Mouse (Mus musculus): ENCODE data around the gene Clec11a. TPM values are rescaled to one million over a fixed set of nuclear protein-coding genes. Genes with fewer than 3 reads are reported as not detected.

Gene Clec11a
- polyA plus RNA-seq, 2 experiments = 0.33 to 0.38 TPM

GRCm38 (mm10) chr7:44271309-44271708 lies 35.4 kb downstream of the Clec11a start:
- no peak overlapping the region for H3K27ac ChIP-seq
- no peak for DNase-seq (ENCODE audit: low read depth in 3 of 3, low spot score in 3 of 3)
- no peak for ATAC-seq (ENCODE audit: insufficient read depth)
- H3K4me2 ChIP-seq (ENCODE audit: low read depth) = no peak overlapping the region
- H3K36me3 ChIP-seq (replicated peaks; ENCODE audit: control insufficient read depth, insufficient read depth, low read depth) = no peaks in the 10 kb centered on the region
- no peak overlapping the region for H3K9ac ChIP-seq (replicated peaks)
- H3K4me1 ChIP-seq (replicated peaks; ENCODE audit: control insufficient read depth in 2 of 2, insufficient read depth in 2 of 2, low read length in 1 of 2) = no peaks in the 10 kb centered on the region
- TF ChIP-seq CTCF (IDR thresholded peaks at IDR 0.05; ENCODE audit: low read depth) (no peak), EP300 (IDR thresholded peaks at IDR 0.05; ENCODE audit: low read depth) (no peak)
- WGBS (ENCODE audit: insufficient replicate concordance) = 51% methylated on average over 2 of the region's 2 CpGs
- H3K9me3 ChIP-seq (ENCODE audit: control insufficient read depth, low read length) = no peaks in the 10 kb centered on the region
- H3K27me3 ChIP-seq (ENCODE audit: control insufficient read depth, insufficient read depth, low read length) = no peaks in the 10 kb centered on the region; the same call in 1 of the 2 replicates
- no peak overlapping the region for H3K4me3 ChIP-seq (ENCODE audit: insufficient read depth in 1 of 2, low read depth in 2 of 2, low read length in 2 of 2)

DNA sequence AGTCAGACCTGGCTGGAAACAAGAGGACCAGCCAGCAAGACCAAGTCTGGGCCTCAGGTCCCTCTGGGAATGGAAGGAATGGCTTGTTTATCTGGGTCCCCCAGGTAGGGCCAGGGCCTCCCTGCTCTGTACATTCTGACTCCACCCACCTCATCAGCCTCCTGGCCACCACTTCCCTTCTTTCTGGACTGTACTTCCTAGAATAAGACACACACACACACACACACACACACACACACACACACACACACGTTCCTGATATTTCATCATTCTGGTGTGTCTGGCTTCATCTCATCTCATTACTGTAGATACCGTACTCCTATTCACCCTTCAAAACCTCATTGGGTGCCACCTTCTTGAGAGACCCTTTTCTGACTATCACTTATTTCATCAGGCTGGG lies 37.3 kb downstream of the Clec11a start:
- 34% methylated on average over 2 of the region's 2 CpGs for WGBS (ENCODE audit: insufficient replicate concordance)
- ATAC-seq (ENCODE audit: insufficient read depth) (no peak), DNase-seq (ENCODE audit: low read depth in 3 of 3, low spot score in 3 of 3) (no peak)
- no peaks in the 10 kb centered on the region; the same call in 1 of the 2 replicates for H3K27me3 ChIP-seq (ENCODE audit: control insufficient read depth, insufficient read depth, low read length)
- no peak overlapping the region for H3K4me2 ChIP-seq (ENCODE audit: low read depth)
- H3K4me3 ChIP-seq (ENCODE audit: insufficient read depth in 1 of 2, low read depth in 2 of 2, low read length in 2 of 2) = no peak overlapping the region
- H3K27ac ChIP-seq = no peak overlapping the region
- TF ChIP-seq CTCF (IDR thresholded peaks at IDR 0.05; ENCODE audit: low read depth) (no peak), EP300 (IDR thresholded peaks at IDR 0.05; ENCODE audit: low read depth) (no peak)
- H3K9me3 ChIP-seq (ENCODE audit: control insufficient read depth, low read length) = no peaks in the 10 kb centered on the region
- no peaks in the 10 kb centered on the region for H3K4me1 ChIP-seq (replicated peaks; ENCODE audit: control insufficient read depth in 2 of 2, insufficient read depth in 2 of 2, low read length in 1 of 2)
- no peaks in the 10 kb centered on the region for H3K36me3 ChIP-seq (replicated peaks; ENCODE audit: control insufficient read depth, insufficient read depth, low read depth)
- no peak overlapping the region for H3K9ac ChIP-seq (replicated peaks)

- H3K36me3 ChIP-seq (replicated peaks; ENCODE audit: control insufficient read depth, insufficient read depth, low read depth) = no peaks in the 10 kb centered on the region
- DNase-seq (ENCODE audit: low read depth in 3 of 3, low spot score in 3 of 3) (no peak), ATAC-seq (ENCODE audit: insufficient read depth) (no peak)
- no peak overlapping the region for H3K4me3 ChIP-seq (ENCODE audit: insufficient read depth in 1 of 2, low read depth in 2 of 2, low read length in 2 of 2)
- no peaks in the 10 kb centered on the region; the same call in 1 of the 2 replicates for H3K27me3 ChIP-seq (ENCODE audit: control insufficient read depth, insufficient read depth, low read length)
- no peak overlapping the region for H3K27ac ChIP-seq
- no peak for TF ChIP-seq CTCF (IDR thresholded peaks at IDR 0.05; ENCODE audit: low read depth)
- TF ChIP-seq EP300 (IDR thresholded peaks at IDR 0.05; ENCODE audit: low read depth) = no peak
- no peaks in the 10 kb centered on the region for H3K9me3 ChIP-seq (ENCODE audit: control insufficient read depth, low read length)
- H3K9ac ChIP-seq (replicated peaks) = no peak overlapping the region
- H3K4me1 ChIP-seq (replicated peaks; ENCODE audit: control insufficient read depth in 2 of 2, insufficient read depth in 2 of 2, low read length in 1 of 2) = no peaks in the 10 kb centered on the region
- no peak overlapping the region for H3K4me2 ChIP-seq (ENCODE audit: low read depth)
- WGBS (ENCODE audit: insufficient replicate concordance) = 59% methylated on average over 11 of the region's 11 CpGs
Observed at GRCm38 (mm10) chr7:44268117-44268516, 38.6 kb downstream of the Clec11a start.

DNA sequence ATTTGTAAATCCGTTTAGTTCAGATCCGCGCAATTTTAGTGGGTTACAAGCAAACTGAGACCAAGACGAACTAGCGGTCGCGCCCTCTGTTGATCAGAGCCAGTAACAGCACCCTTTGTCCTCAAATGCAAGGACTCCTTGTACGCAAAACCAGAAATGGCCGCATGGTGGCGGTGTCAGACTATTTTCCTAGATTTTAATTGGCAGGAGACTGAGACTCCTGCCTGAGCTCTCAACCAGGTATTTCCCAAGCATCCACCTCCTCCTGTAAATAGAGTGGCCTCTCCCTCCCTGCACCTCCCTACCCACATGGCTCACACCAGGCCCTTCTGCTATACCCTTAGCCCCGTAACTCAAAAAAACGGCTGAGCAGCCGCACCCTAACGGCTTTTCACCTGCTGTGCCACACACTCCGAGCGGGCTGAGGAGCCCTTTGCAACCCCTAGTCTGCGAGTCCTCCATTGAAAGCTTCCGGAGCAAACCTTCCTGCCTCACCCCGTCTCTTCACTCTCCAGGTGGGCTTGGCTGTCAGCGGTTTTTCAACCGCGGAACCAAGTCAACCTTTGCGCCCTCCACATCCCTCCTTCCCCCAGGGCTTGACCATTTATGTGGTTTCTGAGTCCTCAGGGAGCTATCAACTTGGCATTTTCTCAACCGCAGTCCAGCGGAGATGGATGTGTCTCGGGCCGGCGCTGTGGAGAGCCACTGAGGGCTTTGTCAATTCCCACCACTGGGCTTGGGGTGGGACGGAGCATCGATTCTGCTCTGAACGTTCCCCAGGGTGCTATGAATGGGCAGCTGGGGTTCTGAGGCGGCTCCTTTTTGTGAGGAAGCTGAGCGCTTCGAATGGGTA lies 43.7 kb downstream of the Clec11a start:
- ATAC-seq (ENCODE audit: insufficient read depth) = 0 out of 2 replicates have a peak, but pooled peaks have one; percentile 18
- peak; percentile 95 for TF ChIP-seq CTCF (IDR thresholded peaks at IDR 0.05; ENCODE audit: low read depth)
- TF ChIP-seq EP300 (IDR thresholded peaks at IDR 0.05; ENCODE audit: low read depth) = no peak
- peaks cover 3% of the 10 kb centered on the region for H3K27me3 ChIP-seq (ENCODE audit: control insufficient read depth, insufficient read depth, low read length)
- H3K4me2 ChIP-seq (ENCODE audit: low read depth) = peak overlapping the region; percentile 16; the same call in 1 of the 2 replicates
- H3K4me3 ChIP-seq (ENCODE audit: insufficient read depth in 1 of 2, low read depth in 2 of 2, low read length in 2 of 2) = no peak overlapping the region
- H3K9me3 ChIP-seq (ENCODE audit: control insufficient read depth, low read length) = no peaks in the 10 kb centered on the region
- DNase-seq (ENCODE audit: low read depth in 3 of 3, low spot score in 3 of 3) = peak; percentile 74 to 79 (median 77)
- 4% methylated on average over 34 of the region's 34 CpGs for WGBS (ENCODE audit: insufficient replicate concordance)
- no peaks in the 10 kb centered on the region for H3K36me3 ChIP-seq (replicated peaks; ENCODE audit: control insufficient read depth, insufficient read depth, low read depth)
- H3K9ac ChIP-seq (replicated peaks) = no peak overlapping the region
- no peak overlapping the region for H3K27ac ChIP-seq
- H3K4me1 ChIP-seq (replicated peaks; ENCODE audit: control insufficient read depth in 2 of 2, insufficient read depth in 2 of 2, low read length in 1 of 2) = no peaks in the 10 kb centered on the region

- no peaks in the 10 kb centered on the region for H3K9me3 ChIP-seq (ENCODE audit: control insufficient read depth, low read length)
- WGBS (ENCODE audit: insufficient replicate concordance) = 36% methylated on average over 5 of the region's 5 CpGs
- DNase-seq (ENCODE audit: low read depth in 3 of 3, low spot score in 3 of 3) (no peak), ATAC-seq (ENCODE audit: insufficient read depth) (no peak)
- no peak within 1 kb of the TSS for H3K9ac ChIP-seq (replicated peaks)
- no peak within 1 kb of the TSS for H3K4me2 ChIP-seq (ENCODE audit: low read depth)
- H3K4me1 ChIP-seq (replicated peaks; ENCODE audit: control insufficient read depth in 2 of 2, insufficient read depth in 2 of 2, low read length in 1 of 2) = no peaks in the 10 kb centered on the region
- H3K27me3 ChIP-seq (ENCODE audit: control insufficient read depth, insufficient read depth, low read length) = peaks cover 3% of the 10 kb centered on the region
- no peak within 1 kb of the TSS for H3K27ac ChIP-seq
- TF ChIP-seq CTCF (IDR thresholded peaks at IDR 0.05; ENCODE audit: low read depth) (no peak), EP300 (IDR thresholded peaks at IDR 0.05; ENCODE audit: low read depth) (no peak)
- H3K4me3 ChIP-seq (ENCODE audit: insufficient read depth in 1 of 2, low read depth in 2 of 2, low read length in 2 of 2) = no peak within 1 kb of the TSS
- no peaks in the 10 kb centered on the region for H3K36me3 ChIP-seq (replicated peaks; ENCODE audit: control insufficient read depth, insufficient read depth, low read depth)
Observed at GRCm38 (mm10) chr7:44261147-44261546, 45.6 kb downstream of the Clec11a start, which contains the start of gene Gm15517. Gm15517 (plus strand) TSS chr7:44261447.

Data from liver, embryonic 14.5 days (tissue).